Mouse (Mus musculus): ENCODE measurements around the gene Nprl2.
A peak's percentile ranks its signal among the peaks of the same experiment; 100 is the strongest.

Gene Nprl2

DNA sequence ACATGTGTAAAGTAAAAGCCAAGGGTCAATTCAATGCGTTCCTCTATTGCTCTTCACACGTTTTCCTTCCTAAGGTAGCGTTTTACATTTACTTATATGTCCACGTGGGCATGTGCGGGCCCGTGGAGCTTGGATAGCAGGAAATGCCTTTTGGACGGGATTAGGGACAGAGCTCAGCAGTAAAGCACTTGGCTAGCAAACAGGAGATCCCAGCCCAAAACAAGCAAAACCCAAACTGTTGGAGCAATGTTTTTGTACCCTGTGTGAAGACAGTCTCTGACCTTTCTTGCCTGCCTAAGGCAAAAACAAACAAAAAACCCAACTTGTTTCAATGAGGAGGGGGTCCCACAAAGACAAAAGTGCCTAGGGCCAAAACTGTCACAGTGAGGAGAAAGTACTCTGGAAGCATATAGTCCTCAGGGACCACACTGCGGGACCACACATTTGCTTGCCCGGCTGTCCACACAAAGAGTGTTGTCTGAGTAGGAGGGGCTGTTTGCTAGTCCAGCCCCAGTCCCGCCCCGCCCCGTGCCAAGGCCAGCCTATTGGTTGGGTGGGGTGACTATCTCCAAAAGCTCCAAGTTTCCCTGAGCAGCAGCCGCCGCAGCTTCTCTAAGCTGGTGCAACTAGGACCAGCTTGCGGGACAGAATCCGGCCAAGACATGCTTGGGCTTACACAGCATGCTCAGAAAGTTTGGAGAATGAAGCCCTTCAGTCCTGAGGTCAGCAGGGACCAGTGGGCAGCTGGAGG is 34.5 kb downstream of the Nprl2 start, which contains the start of gene Hyal1:
Gene Hyal1 (plus strand): TSS at position 571 of the 751 bp plus-strand sequence.
- peak; percentile 90 for DNase-seq (ENCODE audit: low read depth, low spot score)

GRCm38 (mm10) chr9:107577871-107578270 is 35.8 kb downstream of the Nprl2 start:
- no peak for DNase-seq (ENCODE audit: low read depth, low spot score)

- DNase-seq (ENCODE audit: low read depth, low spot score) = no peak
These were observed 36.6 kb downstream of the Nprl2 start, which contains the start of gene Naa80 for GRCm38 (mm10) chr9:107578587-107578986. Naa80 (plus strand) TSS chr9:107578887.

GRCm38 (mm10) chr9:107579023-107579900 is 37.2 kb downstream of the Nprl2 start:
- no peak for DNase-seq (ENCODE audit: low read depth, low spot score)

- DNase-seq (ENCODE audit: low read depth, low spot score) = peak; percentile 94
These were observed 38.7 kb downstream of the Nprl2 start, which contains the start of gene Hyal3 for GRCm38 (mm10) chr9:107580501-107581317. Hyal3 (plus strand) TSS chr9:107580818.

DNA sequence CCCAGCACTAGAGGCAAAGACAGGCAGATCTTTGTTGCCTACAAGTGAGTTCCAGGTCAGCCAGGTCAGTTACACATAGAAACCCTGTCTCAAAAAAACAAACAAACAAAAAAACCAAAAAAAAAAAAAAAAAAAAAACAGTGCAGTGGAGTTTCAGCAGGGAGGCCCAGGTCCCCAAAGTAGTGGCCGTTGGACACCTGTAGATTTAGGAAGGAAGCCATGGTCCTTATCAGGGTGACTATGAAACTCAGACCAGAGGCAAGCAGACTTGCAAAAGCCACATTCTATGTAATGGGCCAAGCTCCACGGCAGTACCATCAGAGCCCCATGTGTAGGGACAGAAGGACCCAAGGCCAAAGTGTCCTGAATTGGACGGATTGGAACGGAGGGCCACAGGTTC is 39.6 kb downstream of the Nprl2 start:
- no peak for DNase-seq (ENCODE audit: low read depth, low spot score)

DNA sequence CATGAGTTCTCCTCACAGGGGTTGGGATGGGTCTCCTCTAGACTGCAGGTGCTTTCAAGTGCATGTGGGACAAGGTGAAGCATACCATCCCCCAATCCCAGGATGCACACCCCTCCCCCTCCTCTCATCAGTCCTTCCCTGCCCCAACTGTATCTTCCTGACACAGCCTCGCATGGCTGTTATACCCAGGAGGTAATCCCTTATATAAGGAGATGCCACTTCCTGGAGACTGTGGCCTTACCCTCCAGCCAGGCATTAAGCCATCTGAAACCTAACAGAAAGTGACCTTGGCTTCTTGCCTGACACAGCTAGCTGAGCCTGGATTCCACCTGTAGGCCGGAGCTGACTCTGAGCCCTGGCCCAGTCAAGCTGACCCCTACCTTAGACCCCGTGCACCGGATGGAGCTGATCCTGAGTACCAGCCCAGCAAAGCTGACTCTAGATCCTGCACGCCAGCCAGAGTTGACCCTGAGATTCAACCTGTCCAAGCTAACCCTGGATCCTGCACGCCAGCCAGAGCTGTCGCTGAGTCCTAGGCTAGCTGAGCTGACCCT is 40.6 kb downstream of the Nprl2 start:
- no peak for DNase-seq (ENCODE audit: low read depth, low spot score)

DNA sequence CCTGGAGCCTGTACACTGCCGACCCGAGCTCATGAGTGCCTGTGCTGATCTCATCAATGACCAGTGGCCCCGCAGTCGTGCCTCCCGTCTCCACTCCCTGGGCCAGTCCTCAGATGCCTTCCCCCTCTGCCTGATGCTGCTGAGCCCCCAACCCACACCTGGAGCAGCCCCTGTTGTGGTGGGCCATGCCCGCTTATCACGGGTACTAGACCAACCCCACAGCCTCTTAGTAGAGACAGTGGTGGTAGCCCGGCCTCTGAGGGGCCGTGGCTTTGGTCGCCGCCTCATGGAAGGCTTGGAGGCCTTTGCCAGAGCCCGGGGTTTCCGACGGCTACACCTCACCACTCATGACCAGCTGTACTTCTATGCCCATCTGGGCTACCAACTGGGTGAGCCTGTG is 41.1 kb downstream of the Nprl2 start:
- no peak for DNase-seq (ENCODE audit: low read depth, low spot score)

DNA sequence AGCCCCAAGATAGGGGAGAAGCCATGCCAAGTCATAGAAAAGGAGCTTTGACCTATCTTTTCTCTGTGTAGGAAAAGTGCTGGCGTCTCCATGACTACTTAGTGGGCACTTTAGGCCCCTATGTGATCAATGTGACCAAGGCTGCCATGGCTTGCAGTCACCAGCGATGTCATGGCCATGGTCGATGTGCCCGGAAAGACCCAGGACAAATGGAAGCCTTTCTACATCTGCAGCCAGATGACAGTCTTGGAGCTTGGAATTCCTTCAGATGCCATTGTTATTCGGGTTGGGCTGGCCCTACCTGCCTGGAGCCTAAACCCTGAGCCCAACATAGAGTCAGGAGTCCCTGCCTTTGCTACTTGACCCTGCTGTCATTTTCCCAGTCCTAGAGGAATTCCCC is 44.5 kb downstream of the Nprl2 start:
- peak; percentile 46 for DNase-seq (ENCODE audit: low read depth, low spot score)

DNA sequence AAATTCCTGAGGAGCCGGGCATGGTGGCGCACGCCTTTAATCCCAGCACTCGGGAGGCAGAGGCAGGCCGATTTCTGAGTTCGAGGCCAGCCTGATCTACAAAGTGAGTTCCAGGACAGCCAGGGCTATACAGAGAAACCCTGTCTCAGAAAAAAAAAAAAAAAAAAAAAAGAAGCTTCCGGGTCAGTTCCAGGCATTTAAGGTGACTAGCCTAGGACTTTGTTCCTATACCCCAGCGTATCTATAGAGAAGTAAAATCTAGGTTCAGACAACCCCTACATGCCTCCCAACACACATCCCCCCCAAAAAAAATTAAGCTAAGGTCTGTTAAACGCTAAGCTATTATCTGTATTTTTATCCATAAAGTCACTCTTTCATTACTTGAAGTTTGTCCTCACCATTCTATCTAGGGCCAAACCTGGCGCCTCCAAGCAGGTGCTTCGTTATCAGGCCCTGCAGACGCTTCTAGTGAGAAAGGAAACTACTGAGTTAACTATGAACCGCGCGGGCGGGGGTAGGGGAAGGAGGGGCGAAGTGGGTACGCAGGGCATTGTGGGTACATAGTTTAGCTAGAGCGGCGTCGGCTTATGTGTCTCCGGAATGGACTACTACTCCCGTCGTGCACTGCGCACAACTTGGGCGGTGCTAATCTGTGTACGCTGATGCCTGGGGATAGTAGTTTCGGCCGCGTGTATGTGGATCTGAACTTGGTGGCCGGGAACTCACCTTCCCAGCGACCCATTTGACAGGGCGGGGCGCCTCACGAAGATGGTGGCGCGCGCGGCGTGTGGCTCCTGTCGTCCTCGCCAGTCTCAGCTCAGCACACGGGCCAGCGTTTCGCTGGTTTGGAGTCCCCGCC is 45.2 kb downstream of the Nprl2 start, which contains the start of gene Ifrd2:
Gene Ifrd2 (plus strand): TSS at position 669 of the 859 bp plus-strand sequence.
- DNase-seq (ENCODE audit: low read depth, low spot score) = peak; percentile 99

DNA sequence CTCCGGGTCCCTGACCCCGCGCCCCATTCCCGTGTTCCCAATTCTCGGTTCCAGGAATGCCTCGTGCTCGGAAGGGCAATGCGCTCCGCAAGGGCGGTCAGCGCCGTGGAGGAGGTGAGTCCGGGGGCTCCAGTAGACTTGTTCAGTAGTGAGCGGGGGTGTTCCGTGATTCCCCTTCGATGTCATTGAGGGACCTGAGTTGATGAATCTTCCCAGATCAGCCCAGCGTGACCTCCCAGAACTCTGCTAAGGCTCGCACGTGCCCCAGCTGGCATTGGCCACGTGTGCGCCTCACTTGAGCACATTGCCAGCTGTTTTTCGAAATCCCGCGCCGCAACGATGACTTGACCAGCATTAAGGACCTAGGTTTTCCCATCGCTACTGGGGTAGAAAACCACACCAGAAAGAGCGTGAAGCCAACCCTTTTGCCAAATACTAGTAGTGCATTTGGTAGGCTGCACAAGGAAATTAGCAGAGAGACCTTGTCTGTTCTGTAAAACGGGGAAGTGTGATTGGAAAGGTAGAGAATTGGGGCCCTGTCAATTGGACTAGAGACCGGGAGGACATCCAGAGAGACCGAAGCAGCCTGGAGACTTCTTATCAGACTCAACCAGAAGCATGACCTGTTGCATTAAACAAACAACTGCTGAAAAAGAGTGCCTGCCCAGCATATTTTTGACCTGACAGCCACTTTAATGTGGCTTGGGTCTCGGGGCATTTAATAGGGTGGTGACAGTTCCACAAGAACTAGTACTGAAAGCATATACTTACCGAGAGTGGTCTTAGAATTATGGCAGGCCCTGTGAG is 46.0 kb downstream of the Nprl2 start:
- no peak for DNase-seq (ENCODE audit: low read depth, low spot score)

- no peak for DNase-seq (ENCODE audit: low read depth, low spot score)
These were observed 48.2 kb downstream of the Nprl2 start for GRCm38 (mm10) chr9:107590058-107590772.

GRCm38 (mm10) chr9:107590773-107591060 is 48.7 kb downstream of the Nprl2 start:
- DNase-seq (ENCODE audit: low read depth, low spot score) = no peak

DNA sequence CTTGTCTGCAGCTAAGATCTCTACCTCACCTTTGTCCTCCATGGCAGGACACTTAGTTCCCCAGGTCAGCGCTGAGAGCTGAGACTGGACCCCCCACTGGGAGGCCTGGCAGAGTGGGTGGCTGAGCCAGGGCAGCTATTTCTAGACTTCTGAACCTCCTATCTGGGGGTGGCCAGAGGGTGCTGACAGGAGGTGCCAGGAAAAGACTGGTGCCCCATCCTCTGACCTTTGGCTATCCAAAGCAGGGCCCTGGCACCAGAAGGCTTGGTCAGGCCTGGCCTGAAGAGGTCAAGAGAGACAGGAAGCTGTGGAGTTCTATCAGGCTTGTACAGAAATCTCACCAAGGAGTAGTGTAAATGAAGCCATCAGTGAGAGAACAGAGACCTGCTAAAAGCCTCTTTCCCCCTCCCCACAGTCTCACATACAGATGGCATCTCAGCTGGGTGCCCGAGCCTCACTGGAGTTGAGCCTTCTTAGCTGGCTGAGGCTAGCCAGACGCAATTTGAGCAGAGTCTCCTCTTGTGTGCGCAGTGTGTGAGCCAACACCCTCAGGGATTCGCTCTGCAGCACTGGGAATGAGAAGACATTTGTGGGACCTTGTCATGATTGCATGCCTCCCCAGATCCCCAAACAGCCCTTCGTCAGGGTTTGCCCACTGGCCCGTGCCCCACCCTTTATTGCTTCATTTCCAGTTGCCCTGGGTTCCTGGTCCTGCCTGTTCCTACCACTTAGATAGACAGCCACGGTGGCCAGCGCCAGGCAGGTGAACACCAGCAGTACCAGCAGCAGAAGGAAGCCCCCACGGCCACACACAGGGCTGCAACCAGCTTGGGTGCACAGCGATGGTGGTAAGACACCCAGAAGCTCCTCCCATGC is 51.3 kb downstream of the Nprl2 start:
- DNase-seq (ENCODE audit: low read depth, low spot score) = no peak

GRCm38 (mm10) chr9:107594281-107595062 is 52.4 kb downstream of the Nprl2 start:
- peak; percentile 86 for DNase-seq (ENCODE audit: low read depth, low spot score)
